Mouse (Mus musculus): Measurements from ENCODE around the gene Rpa1. TPM values are rescaled to one million over a fixed set of nuclear protein-coding genes. Genes with fewer than 3 reads are reported as not detected.
A peak's percentile ranks its signal among the peaks of the same experiment; 100 is the strongest.
"Not testable (repeated sequence)": the region's sequence is repeated elsewhere in the genome, so short reads cannot be mapped to it uniquely, and the experiment has no call there.

Gene Rpa1
- polyA plus RNA-seq, 1 experiment from 2014 or later, result 145 TPM

- DNase-seq (ENCODE audit: low spot score), result no peak
These were observed 60.2 kb downstream of the Rpa1 start for GRCm38 (mm10) chr11:75287940-75288339.

- DNase-seq (ENCODE audit: low spot score), result no peak
These were observed 61.3 kb downstream of the Rpa1 start for GRCm38 (mm10) chr11:75286868-75287267.

GRCm38 (mm10) chr11:75285893-75286467 lies 62.1 kb downstream of the Rpa1 start:
- no peak for DNase-seq (ENCODE audit: low spot score)

GRCm38 (mm10) chr11:75283784-75284183 lies 64.3 kb downstream of the Rpa1 start:
- DNase-seq (ENCODE audit: low spot score), result not testable (repeated sequence)

DNA sequence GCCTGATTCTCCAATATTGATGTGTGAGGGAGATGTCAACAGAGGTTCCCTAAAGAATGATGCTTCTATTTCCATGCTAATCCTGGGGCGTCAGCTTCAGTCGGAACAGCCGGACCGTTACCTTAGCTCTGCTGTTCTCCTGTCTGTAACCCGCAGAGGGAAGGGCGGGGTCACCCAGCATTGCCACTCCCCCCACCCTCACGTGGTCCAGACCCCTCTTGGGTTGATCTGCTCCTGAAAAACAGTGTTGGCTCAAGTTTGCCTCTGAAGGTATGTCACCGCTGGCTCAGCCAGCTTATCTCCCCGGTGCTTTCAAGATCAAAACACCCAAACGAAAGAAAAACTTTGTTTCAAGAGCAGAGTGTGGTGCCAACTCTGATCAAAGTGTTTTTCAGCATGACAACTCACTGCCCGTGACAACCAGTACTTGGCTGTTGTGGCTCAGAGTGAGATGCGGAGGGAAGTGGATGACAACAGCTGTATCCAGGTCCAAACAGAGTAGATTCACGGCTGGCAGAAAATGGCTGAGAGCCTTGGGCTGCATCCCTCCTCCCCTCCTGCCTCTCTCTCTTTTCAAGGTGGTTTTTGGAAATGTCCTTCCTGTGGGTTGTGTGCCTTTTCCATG lies 65.5 kb downstream of the Rpa1 start:
- peak; percentile 76 for DNase-seq (ENCODE audit: low spot score)

DNA sequence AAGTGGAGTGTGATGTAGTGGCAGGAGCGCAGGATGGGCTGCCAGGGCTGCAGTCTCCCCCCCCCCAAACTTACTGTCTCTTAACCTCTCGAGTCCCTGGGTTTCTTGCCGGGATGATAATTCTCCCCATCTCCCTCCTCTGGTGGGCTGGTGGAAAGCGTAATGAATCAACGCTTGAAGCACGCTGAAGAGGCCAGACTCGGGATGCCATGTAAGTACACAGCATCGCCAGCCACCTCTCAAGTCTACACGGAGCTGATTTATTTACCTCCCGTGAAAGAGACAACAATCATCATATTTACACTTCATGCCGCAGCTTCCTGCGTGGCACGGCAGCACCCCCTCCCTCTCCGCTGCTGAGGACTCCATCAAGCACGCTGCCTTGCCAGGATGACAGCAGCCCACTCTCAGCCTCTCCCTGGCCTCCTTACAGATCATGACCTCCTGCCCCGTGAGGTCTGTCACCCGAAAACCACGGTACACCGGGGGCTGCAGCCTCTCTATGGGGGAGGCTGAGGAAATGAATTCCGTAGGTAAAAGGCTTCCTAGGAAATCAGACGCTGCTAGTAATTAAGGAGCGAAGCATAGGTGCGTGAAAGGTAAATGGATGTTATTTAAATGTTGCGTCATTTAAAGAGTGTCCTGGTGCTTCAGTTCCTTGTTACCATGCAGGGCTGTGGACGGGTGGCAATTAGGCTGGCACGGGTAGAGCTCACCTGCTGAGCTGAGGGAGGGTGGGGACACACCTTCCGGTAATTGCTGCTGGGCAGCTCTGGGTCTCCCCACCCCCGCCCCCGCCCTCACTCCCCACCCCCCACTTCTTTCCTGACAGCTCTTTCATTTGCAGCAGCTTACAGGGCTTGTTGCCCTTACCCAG lies 66.5 kb downstream of the Rpa1 start:
- peak; percentile 21 for DNase-seq (ENCODE audit: low spot score)

DNA sequence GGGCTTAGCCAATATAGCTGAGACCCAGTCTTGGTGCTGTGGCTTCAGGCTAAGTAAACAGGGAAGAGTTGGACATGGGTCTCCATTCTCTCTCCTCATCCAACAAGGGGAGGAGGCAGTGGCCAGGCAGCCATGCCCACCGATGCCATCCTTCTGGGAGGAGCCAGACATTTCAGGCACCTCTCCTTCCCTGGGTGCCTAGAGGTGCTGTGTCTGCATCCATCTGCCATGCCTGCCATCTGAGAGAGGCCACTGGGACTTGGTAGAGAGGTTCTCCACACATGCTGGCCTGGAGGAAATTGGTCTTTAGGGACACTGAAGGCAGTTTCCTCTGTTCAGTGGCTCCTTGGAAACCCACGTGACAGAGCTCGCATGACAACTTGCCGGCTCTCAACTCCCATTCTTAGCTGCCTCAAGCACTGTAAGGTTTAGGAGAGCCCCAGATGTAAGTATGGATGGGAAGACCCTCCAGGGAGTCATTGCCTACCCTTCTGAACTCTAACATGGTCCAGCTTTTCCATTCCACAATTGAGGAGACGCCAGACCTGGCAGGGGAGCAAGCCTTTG lies 67.6 kb downstream of the Rpa1 start:
- DNase-seq (ENCODE audit: low spot score), result no peak

DNA sequence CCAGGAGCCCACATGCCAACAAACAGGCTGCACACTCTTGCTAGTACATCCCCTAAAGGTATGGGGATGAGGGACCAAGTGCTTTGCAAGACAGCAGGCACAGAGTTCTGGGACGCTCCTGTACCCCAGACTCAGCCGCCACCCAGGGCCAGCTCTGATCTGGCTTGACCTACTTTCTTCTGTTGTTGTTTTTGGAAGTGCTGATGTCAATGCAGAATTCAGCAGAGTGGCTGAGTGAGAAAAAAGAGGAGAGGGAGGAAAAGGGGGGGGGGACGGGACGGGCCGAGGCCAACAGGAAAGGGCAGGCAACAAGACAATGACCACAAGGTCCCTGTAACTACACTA lies 68.1 kb downstream of the Rpa1 start:
- peak; percentile 58 for DNase-seq (ENCODE audit: low spot score)

DNA sequence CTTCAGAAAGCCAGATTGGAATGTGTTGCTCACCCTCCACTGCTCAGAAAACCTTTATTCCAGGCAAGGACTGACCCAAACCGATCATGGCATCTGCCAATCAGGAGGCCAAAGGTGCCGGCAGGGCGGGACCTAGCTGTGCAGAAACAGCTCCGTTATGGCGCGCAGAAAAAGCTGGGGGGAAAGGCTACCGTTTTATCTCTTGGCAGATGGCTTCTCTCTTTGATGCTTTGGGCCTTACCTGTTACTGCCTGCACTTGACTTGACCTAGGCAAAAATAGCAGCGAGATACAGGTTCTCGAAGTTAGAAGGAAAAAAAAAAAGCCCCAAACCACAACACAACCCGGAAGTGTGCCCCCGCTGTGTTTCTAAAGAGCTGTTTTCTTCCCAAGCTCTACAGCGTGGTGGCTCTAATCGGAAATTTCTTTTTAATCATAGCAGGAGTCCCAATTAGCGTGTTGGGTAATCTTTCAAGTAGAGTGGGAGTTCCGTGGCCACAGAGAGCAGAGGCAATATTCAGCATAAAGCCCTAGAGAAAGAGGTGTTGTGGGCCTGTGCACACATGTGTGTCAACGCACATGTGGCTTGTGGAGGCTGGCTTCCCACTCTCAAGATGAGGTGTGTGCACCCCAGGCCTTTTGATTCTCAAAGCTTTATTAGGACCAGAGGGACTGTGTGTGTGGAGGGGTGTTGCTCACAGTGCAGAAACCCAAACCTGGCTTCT lies 68.6 kb downstream of the Rpa1 start:
- peak; percentile 65 for DNase-seq (ENCODE audit: low spot score)

GRCm38 (mm10) chr11:75279013-75279341 lies 69.1 kb downstream of the Rpa1 start:
- no peak for DNase-seq (ENCODE audit: low spot score)

DNA sequence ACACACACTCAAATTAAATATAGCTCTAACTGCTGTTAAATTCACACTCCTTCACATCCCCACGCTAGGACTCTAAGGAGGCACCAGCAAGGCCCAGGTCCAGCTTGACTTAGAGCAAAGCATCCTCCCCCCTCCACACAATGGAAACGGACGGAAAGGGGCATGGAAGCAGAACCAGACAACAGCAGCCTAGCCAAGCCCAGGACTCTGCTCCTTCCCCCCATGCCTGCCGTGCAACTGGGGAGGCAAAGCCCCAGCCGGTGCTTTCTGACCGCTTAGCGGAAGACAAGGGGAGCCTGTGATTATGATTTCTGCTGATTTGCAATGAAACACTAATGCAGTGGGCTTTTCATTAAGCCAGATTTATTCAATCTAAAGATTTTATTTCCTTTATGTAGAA lies 70.0 kb downstream of the Rpa1 start:
- no peak for DNase-seq (ENCODE audit: low spot score)

- no peak for DNase-seq (ENCODE audit: low spot score)
These were observed 73.1 kb downstream of the Rpa1 start for GRCm38 (mm10) chr11:75275035-75275434.

GRCm38 (mm10) chr11:75273466-75273865 lies 74.7 kb downstream of the Rpa1 start:
- peak; percentile 17 for DNase-seq (ENCODE audit: low spot score)

DNA sequence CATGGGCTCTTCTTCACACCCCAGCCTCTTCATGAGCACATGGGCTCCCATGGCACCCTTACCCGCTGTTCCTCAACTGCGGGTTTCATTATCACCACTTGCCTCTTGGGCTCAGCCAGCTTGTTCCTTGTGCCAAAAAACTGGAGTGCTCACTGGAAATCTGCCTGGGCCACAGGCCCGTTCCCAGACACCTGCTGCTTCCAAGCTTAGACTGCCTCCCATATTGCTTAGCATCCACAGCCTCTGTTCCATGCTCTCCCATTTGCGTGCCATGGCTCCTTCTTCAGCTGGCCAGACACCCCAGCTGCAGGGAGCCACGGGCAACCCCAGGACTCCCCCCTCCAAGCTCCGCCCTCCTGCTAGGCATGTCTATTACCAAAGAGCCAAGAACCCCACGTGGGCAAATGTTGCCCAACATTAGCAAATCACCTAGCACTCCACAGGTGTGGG lies 77.1 kb downstream of the Rpa1 start:
- no peak for DNase-seq (ENCODE audit: low spot score)

DNA sequence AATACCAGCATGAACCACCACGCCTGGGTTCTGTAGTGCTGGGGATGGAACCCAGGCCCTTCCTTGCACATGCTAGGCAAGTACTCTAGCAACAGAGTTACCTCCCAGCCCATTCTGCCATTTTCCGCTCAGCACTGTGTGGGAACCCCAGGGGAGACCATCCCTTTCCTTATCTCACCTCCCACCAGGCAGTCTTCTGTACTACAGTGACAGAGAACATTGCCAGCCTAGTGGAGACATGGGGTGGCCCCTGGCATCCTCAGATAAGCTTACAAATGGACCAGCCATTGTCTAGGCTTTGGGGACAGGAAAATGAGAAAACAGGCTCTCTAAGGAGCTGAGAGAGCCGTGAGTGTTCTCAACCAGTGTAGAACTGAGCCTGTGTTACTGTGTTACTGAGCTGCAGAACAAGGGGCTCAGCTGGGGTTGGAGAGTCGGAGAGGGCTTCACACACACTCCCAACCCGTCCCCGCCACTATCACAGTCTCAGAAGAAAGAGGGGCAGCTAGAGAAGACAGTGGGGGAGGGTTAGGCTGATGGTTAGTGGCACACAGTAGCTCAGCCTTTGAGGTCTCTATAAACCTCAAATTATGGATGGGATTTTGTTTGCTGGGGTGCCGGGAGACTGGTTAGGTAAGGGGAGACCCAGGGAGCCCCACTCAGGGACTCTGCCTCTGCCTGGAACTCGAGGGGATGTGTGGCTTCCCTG lies 77.7 kb downstream of the Rpa1 start:
- DNase-seq (ENCODE audit: low spot score), result no peak

GRCm38 (mm10) chr11:75269213-75269612 lies 78.9 kb downstream of the Rpa1 start:
- DNase-seq (ENCODE audit: low spot score), result no peak

- no peak for DNase-seq (ENCODE audit: low spot score)
These were observed 79.6 kb downstream of the Rpa1 start for GRCm38 (mm10) chr11:75268492-75268891.

- DNase-seq (ENCODE audit: low spot score), result no peak
These were observed 80.3 kb downstream of the Rpa1 start for GRCm38 (mm10) chr11:75267826-75268281.

DNA sequence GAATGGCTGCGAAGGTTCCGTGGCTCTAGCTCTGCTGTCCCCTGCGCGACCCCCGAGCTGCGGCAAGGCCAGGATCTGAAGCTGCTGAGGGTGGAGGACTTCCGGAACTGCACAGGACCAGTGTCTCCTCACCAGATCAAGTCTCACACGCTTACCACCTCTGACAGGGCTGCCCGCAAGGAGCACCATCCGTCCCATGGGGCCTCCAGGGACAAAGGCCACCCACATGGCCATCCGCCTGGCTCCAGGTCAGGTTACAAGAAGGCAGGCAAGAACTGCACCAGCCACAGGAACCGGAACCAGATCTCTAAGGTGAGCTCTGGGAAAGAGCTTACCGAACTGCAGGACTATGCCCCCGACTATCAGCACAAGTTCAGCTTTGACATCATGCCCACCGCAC lies 82.6 kb downstream of the Rpa1 start:
- no peak for DNase-seq (ENCODE audit: low spot score)

DNA sequence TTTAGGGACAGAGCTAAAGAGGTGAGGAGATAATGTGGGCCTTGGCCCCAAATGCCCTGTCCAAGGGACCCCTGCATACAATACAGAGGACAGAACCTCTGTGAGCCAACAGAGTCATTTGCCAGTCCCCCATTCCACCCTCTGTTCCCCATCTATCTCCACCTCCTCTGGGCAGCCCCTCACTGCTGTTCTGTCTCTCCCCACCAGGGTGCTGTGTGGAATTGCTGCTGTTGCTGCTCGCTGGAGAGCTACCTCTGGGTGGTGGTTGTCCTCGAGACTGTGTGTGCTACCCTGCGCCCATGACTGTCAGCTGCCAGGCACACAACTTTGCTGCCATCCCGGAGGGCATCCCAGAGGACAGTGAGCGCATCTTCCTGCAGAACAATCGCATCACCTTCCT lies 83.6 kb downstream of the Rpa1 start:
- DNase-seq (ENCODE audit: low spot score), result no peak

DNA sequence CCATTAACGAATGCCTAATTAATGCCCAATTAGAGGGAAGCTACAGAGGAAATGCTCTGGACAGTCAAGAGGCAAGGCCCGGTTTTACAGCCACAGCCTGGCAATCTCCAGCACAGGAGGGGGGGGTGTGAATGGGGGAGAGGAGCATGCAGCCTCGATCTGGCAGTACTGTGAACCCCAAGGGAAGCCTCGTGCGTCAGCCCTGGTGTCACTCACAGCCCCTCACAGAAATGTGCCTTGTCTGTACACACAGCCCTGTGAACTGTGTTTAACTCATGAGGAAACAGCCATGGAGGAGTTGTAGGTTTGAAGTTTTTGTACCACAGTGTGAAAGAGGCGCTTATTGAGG lies 84.2 kb downstream of the Rpa1 start:
- no peak for DNase-seq (ENCODE audit: low spot score)

All from thymus, postnatal 0 days (tissue).